Mouse (Mus musculus): ENCODE measurements around the gene Pbx3.

- no peak for TF ChIP-seq CTCF (IDR thresholded peaks at IDR 0.05)
- TF ChIP-seq POLR2A (IDR thresholded peaks at IDR 0.05; ENCODE audit: insufficient read depth, low read depth, low read length) = no peak
These were observed 226.5 kb downstream of the Pbx3 start for GRCm38 (mm10) chr2:34146431-34146830.
